Mouse (Mus musculus): ENCODE measurements around the gene Prkca. TPM values are rescaled to one million over a fixed set of nuclear protein-coding genes. Genes with fewer than 3 reads are reported as not detected.

Prkca gene
- total RNA-seq, 2 experiments from 2014 or later: 3.2 to 6.7 TPM

GRCm38 (mm10) chr11:108247121-108247863, 96.4 kb downstream of the Prkca start:
- ATAC-seq (replicated peaks; ENCODE audit: low FRiP score, poor library complexity, severe bottlenecking): no peak

GRCm38 (mm10) chr11:108246267-108246702, 97.4 kb downstream of the Prkca start:
- ATAC-seq (replicated peaks; ENCODE audit: low FRiP score, poor library complexity, severe bottlenecking): no peak

GRCm38 (mm10) chr11:108244241-108244640, 99.5 kb downstream of the Prkca start:
- ATAC-seq (replicated peaks; ENCODE audit: low FRiP score, poor library complexity, severe bottlenecking): no peak

- no peak for ATAC-seq (replicated peaks; ENCODE audit: low FRiP score, poor library complexity, severe bottlenecking)
Observed at GRCm38 (mm10) chr11:108243633-108244032, 100.1 kb downstream of the Prkca start.

- no peak for ATAC-seq (replicated peaks; ENCODE audit: low FRiP score, poor library complexity, severe bottlenecking)
Observed at GRCm38 (mm10) chr11:108240924-108241498, 102.7 kb downstream of the Prkca start.

GRCm38 (mm10) chr11:108239173-108239572, 104.6 kb downstream of the Prkca start:
- ATAC-seq (replicated peaks; ENCODE audit: low FRiP score, poor library complexity, severe bottlenecking): no peak

- no peak for ATAC-seq (replicated peaks; ENCODE audit: low FRiP score, poor library complexity, severe bottlenecking)
Observed at GRCm38 (mm10) chr11:108236754-108237428, 106.8 kb downstream of the Prkca start.

- ATAC-seq (replicated peaks; ENCODE audit: low FRiP score, poor library complexity, severe bottlenecking): no peak
Observed at GRCm38 (mm10) chr11:108236195-108236594, 107.5 kb downstream of the Prkca start.

GRCm38 (mm10) chr11:108235081-108235703, 108.5 kb downstream of the Prkca start:
- ATAC-seq (replicated peaks; ENCODE audit: low FRiP score, poor library complexity, severe bottlenecking): no peak

GRCm38 (mm10) chr11:108233015-108233414, 110.7 kb downstream of the Prkca start:
- ATAC-seq (replicated peaks; ENCODE audit: low FRiP score, poor library complexity, severe bottlenecking): no peak

GRCm38 (mm10) chr11:108230101-108230500, 113.6 kb downstream of the Prkca start:
- no peak for ATAC-seq (replicated peaks; ENCODE audit: low FRiP score, poor library complexity, severe bottlenecking)

- no peak for ATAC-seq (replicated peaks; ENCODE audit: low FRiP score, poor library complexity, severe bottlenecking)
Observed at GRCm38 (mm10) chr11:108229176-108229946, 114.4 kb downstream of the Prkca start.

GRCm38 (mm10) chr11:108228497-108228896, 115.2 kb downstream of the Prkca start:
- ATAC-seq (replicated peaks; ENCODE audit: low FRiP score, poor library complexity, severe bottlenecking): no peak

- no peak for ATAC-seq (replicated peaks; ENCODE audit: low FRiP score, poor library complexity, severe bottlenecking)
Observed at GRCm38 (mm10) chr11:108226248-108226647, 117.5 kb downstream of the Prkca start.

GRCm38 (mm10) chr11:108224233-108224973, 119.3 kb downstream of the Prkca start:
- ATAC-seq (replicated peaks; ENCODE audit: low FRiP score, poor library complexity, severe bottlenecking): no peak

GRCm38 (mm10) chr11:108223613-108224232, 120.0 kb downstream of the Prkca start:
- no peak for ATAC-seq (replicated peaks; ENCODE audit: low FRiP score, poor library complexity, severe bottlenecking)

GRCm38 (mm10) chr11:108223154-108223553, 120.6 kb downstream of the Prkca start:
- ATAC-seq (replicated peaks; ENCODE audit: low FRiP score, poor library complexity, severe bottlenecking): no peak

- ATAC-seq (replicated peaks; ENCODE audit: low FRiP score, poor library complexity, severe bottlenecking): no peak; the same call in 1 of the 2 replicates
Observed at GRCm38 (mm10) chr11:108222616-108223015, 121.1 kb downstream of the Prkca start.

GRCm38 (mm10) chr11:108222026-108222425, 121.7 kb downstream of the Prkca start:
- ATAC-seq (replicated peaks; ENCODE audit: low FRiP score, poor library complexity, severe bottlenecking): no peak

Measured in erythroblast, adult 5-6 weeks (primary cell).